ENCODE assay signal across 9 mouse cellular contexts in the genomic region with DNA sequence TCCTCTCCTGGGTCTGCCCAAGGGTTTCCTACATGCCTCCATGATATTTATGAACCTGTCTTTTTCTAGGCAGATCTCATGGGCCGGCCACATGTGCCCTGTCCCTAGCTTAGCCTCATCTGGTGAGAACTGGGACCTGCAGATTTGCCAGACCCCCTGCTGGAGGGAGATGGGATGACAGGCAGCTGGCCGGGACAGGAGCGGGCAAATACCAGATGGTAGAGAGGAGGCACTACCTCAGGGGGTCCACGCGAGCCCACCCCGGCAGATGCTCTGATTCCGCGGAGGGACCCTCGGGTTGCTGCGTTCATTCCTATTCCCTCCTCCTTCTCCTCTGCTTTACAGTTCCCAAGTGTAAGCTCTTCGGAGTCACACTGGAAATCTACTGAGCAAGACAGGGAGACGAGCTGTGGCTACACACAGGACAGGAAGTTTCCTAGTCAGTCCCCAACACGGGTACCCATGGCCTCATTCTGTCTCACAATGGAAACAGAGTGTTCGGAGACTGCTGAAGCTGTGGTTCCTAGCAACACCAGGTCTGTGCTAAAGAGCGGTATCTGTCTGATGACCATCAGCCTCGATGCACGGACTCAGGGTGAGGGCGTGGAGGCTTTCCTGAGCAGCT.
A peak's percentile ranks its signal among the peaks of the same experiment; 100 is the strongest.
DNase-seq lines count a peak whose midpoint lies in the region; ATAC-seq lines count a peak whose summit lies in the region.
"Had no signal": no experiment of that assay in that cellular context is flagged by ENCODE, and none has a peak within 500 bp of the region (broad histone marks: within the 10 kb centered on the region; RNA-seq: fewer than 3 reads in every experiment).

No protein-coding gene starts in this region.

- peak; percentile 55 for ATAC-seq in hindbrain, embryonic 14.5 days (ENCODE audit: low FRiP score)
- peak; percentile 92 for ATAC-seq in megakaryocyte, adult 5-6 weeks (ENCODE audit: poor library complexity, severe bottlenecking)
- ATAC-seq in inflammation-experienced regulatory T-cells, adult 6 months: no peak

- H3K4me2 ChIP-seq in hindbrain, embryonic 14.5 days (replicated peaks): peak overlapping the region; percentile 38

- peaks cover 4% of the 10 kb centered on the region for H3K4me1 ChIP-seq in hindbrain, embryonic 14.5 days (replicated peaks; ENCODE audit: control insufficient read depth, insufficient read depth, low read length)
- H3K4me1 ChIP-seq: megakaryocyte, embryonic 14.5 days had no signal

- H3K36me3 ChIP-seq in hindbrain, embryonic 14.5 days (replicated peaks; ENCODE audit: control insufficient read depth, insufficient read depth): no peaks in the 10 kb centered on the region

- peak overlapping the region; percentile 13; the same call in 1 of the 2 replicates for H3K9ac ChIP-seq in hindbrain, embryonic 14.5 days

- DNase-seq in ZHBTc4 (ENCODE audit: low read depth, low spot score): peak; percentile 78
- peak; percentile 85 to 94 for DNase-seq in cerebellum, postnatal 14 days
- peak; percentile 31 for DNase-seq in gastrocnemius, adult 18-20 months (ENCODE audit: low spot score)
- peak; percentile 68 for DNase-seq in hindbrain, embryonic 14.5 days (ENCODE audit: low spot score)
- peak; percentile 60 to 80 for DNase-seq in layer of hippocampus, postnatal 25 days (ENCODE audit: extremely low spot score in 1 of 2, low spot score in 1 of 2)
- peak; percentile 73 for DNase-seq in right cerebral cortex, postnatal 4 days

- 16% methylated on average over 18 of the region's 18 CpGs for WGBS in hindbrain, embryonic 14.5 days

- no peaks in the 10 kb centered on the region for H3K9me3 ChIP-seq in hindbrain, embryonic 14.5 days (ENCODE audit: control insufficient read depth, low read length)

- peak overlapping the region; percentile 14; the same call in 1 of the 2 replicates for H3K27ac ChIP-seq in hindbrain, embryonic 14.5 days

- no peak overlapping the region for H3K4me3 ChIP-seq in hindbrain, embryonic 14.5 days (replicated peaks; ENCODE audit: low read length)
- H3K4me3 ChIP-seq: megakaryocyte, embryonic 14.5 days had no signal

- H3K27me3 ChIP-seq in hindbrain, embryonic 14.5 days (ENCODE audit: control insufficient read depth, insufficient read depth, low read length): no peaks in the 10 kb centered on the region
- H3K27me3 ChIP-seq: megakaryocyte, embryonic 14.5 days had no signal

Comparison
In these comparisons a context has a peak if more than half of its experiments do, and no peak if none do; other contexts are left out.
1. DNase-seq: peak in every context shown above with its lines; median percentile 90 in cerebellum, postnatal 14 days; 78 in ZHBTc4; 73 in right cerebral cortex, postnatal 4 days; 70 in layer of hippocampus, postnatal 25 days; 68 in hindbrain, embryonic 14.5 days; 31 in gastrocnemius, adult 18-20 months.